Mouse (Mus musculus) bone marrow, adult 2 months (tissue): ENCODE measurements around the gene Chfr.

Source experiments
- CTCF ChIP-seq: fragments of 200-500 bp; IDR thresholded peaks from 2 replicates; pipeline ENCODE4 v1.5.1; 2011; ENCODE audit warnings: low read length, control low read depth; ENCODE audit not compliant: control insufficient read depth, insufficient read depth
- POLR2A ChIP-seq: fragments of 200-500 bp; IDR thresholded peaks from 2 replicates; pipeline ENCODE4 v1.6.1; 2011; ENCODE audit warnings: low read depth, mild to moderate bottlenecking, control low read depth, low read length, borderline replicate concordance; ENCODE audit not compliant: control insufficient read depth

DNA sequence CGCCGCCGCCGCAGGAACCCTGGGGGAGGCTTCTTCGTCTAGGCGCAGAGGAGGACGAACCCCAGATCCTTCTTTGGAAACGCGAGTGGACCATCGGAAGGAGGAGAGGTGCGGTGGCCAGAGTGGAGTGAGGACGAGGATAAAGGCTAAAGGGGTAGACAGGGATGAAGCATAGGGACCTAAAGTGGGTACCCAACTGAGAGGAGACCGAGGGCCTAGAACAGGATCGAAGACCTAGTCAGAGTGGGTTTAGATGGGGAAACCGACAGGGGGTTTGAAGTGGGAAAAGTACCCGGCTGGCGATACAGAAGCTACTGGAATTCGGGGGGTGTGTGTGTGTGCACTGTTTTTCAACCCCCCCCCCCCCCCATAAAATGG is 434 bp downstream of the Chfr start:
- no peak for TF ChIP-seq POLR2A
- TF ChIP-seq CTCF = no peak
